Mouse (Mus musculus) liver, adult 2 months (tissue): Measurements from ENCODE around the gene Pkn1.

ENCODE experiments used
- CTCF ChIP-seq: fragments of 200-500 bp; IDR thresholded peaks from 2 replicates; pipeline ENCODE4 v1.5.1; 2011; ENCODE audit warnings: low read depth, low read length, control low read depth
- POLR2A ChIP-seq: fragments of 200-500 bp; IDR thresholded peaks from 2 replicates; pipeline ENCODE4 v1.6.1; 2011; ENCODE audit warnings: low read length, control low read depth; ENCODE audit not compliant: insufficient read depth; ENCODE audit errors: extremely low read depth

DNA sequence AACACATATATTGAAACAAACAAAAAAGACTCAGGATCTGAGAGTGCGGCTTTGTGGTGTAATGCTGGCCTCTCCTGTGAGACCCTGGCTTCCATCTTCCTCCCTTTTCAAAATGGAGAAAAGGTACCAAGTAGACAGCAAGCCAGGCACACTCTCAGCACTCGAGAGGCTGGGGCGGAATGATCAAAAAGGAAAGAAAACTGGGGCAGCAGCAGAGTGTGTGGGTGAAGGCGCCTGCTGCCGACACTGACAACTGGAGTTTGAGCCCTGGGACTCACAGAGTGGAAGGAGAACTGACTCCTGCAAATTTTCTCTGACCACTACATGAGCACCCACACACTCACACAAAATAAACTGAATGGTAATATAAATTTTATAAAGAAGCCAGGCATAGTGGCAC is 24.5 kb downstream of the Pkn1 start:
- TF ChIP-seq CTCF = no peak
- no peak for TF ChIP-seq POLR2A
